Mouse (Mus musculus): ENCODE results near the gene Rabgap1l.

The Rabgap1l gene

DNA sequence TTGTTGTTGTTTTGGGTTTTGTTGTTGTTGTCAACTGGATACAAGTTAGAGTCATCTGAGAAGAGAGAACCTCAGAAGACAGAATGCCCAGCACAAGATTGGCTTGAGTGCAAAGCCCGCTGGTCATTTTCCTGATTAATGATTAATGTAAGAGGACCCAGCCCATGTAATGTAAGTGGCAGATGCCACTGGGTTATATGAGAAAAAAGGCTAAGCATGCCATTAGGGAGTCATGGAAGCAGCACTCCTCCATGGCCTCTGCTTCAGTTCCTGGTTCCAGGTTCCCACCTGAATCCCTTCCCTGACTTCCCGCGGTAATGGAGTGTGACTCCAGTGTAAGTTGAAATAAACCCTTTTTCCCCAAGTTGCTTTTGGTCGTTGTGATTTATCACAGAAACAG lies 480.4 kb downstream of the Rabgap1l start:
- DNase-seq (ENCODE audit: low spot score in 2 of 2), result no peak

DNA sequence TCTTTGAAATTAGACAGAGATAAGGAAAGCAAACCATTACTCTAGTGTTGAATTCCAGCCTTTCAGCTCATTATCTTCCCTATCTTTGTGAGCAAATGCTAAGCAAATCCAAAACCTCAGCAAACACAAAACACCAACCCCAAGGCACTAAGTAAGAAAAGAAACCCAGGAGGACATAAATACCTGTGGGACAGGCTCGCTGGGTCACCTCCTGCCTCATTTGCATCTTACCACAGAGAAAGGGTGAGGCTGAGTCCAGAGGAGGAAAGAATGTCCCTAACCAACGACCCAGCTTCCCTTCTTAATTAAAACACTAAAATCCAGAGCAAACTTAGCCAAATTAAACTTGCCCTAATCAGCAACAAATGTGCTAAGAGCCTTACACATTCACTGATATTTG lies 481.1 kb downstream of the Rabgap1l start:
- no peak for DNase-seq (ENCODE audit: low spot score in 2 of 2)

GRCm38 (mm10) chr1:160309951-160310350 lies 483.1 kb downstream of the Rabgap1l start:
- no peak for DNase-seq (ENCODE audit: low spot score in 2 of 2)

GRCm38 (mm10) chr1:160308996-160309395 lies 484.0 kb downstream of the Rabgap1l start:
- DNase-seq (ENCODE audit: low spot score in 2 of 2), result no peak

DNA sequence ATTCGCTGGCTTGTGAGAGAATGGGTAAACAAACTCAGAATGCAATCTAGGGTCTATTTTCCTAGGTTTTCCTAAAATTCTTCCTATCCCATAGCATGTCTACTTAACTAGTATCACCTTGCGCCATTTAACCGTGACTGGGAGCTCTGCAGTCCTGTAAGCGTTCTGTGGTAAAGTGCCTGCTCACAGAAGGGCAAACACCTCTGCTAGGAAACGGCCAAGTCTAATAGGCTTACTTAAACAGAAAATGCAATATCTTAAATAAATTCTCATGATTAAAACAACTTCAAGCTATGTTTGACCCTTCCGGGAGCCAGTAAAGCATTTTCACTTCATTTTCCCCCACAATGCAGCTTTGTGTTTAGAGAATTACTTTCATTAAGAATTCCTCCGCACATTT lies 484.5 kb downstream of the Rabgap1l start:
- no peak for DNase-seq (ENCODE audit: low spot score in 2 of 2)

GRCm38 (mm10) chr1:160306866-160307616 lies 486.0 kb downstream of the Rabgap1l start:
- DNase-seq (ENCODE audit: low spot score in 2 of 2), result no peak

GRCm38 (mm10) chr1:160306336-160306735 lies 486.7 kb downstream of the Rabgap1l start:
- DNase-seq (ENCODE audit: low spot score in 2 of 2), result no peak

DNA sequence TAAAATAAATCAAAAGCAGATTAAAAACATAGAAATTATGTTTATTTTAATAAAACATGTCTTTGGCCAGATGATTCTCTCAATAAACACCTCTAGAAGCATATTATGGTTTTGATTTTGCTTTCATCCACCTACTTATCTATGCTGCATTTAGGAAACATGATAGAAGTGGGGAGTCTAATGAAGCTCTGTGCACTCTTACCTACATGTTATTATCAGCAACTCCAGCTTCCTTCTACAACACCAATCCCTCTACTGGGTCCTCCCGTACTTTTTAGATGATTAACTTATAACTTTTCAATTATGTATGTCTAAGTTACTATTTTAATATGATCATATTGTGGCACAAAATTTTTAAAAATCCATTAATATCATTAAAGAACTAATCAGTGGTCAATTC lies 487.2 kb downstream of the Rabgap1l start:
- no peak for DNase-seq (ENCODE audit: low spot score in 2 of 2)

DNA sequence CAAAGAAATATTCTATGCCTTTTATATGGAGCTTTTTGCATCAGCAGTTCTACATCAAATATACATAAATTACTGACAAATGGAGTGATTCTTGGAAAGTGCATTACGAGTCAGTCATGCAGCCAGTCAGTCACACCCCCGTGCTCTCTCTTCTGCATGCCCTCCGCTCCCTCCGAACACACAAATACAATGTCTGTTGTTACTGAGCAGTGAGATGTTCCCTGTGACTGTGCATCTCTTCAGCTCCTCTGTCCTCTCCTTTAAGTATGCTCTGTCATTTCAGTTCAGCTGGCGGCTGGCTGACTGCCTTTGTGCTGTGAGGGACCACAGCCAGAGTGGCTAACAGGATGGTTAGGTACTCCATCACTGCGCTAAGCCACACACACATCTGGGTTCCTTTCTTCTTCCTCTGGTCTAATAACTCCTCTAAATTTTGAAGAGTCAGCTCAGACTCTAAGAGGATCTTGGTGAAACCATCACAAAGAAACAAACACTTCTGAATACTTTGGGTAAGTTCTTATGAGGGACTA lies 488.0 kb downstream of the Rabgap1l start:
- DNase-seq (ENCODE audit: low spot score in 2 of 2), result no peak

GRCm38 (mm10) chr1:160302268-160302667 lies 490.7 kb downstream of the Rabgap1l start:
- no peak for DNase-seq (ENCODE audit: low spot score in 2 of 2)

- DNase-seq (ENCODE audit: low spot score in 2 of 2), result no peak
These were observed 491.9 kb downstream of the Rabgap1l start for GRCm38 (mm10) chr1:160301156-160301555.

DNA sequence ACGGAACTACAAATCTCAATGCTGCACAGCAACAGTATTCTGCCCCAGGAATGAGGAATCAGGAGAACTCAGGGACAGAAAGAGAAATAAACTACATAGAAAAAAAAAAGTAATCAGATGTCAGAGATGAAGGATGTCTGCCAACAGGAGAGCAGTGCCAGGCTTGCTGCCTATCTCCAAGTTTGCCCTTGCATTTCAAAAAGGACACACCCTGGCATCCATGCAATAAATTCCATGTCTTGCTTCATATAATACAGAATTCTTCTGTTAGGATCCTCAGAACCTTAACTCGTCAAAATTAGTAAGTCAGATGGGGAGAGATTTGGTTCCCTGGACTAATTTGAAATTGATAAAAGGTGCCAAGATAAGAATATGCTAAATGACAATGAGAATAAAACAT lies 492.3 kb downstream of the Rabgap1l start:
- no peak for DNase-seq (ENCODE audit: low spot score in 2 of 2)

- DNase-seq (ENCODE audit: low spot score in 2 of 2), result no peak
These were observed 493.0 kb downstream of the Rabgap1l start for GRCm38 (mm10) chr1:160299979-160300378.

DNA sequence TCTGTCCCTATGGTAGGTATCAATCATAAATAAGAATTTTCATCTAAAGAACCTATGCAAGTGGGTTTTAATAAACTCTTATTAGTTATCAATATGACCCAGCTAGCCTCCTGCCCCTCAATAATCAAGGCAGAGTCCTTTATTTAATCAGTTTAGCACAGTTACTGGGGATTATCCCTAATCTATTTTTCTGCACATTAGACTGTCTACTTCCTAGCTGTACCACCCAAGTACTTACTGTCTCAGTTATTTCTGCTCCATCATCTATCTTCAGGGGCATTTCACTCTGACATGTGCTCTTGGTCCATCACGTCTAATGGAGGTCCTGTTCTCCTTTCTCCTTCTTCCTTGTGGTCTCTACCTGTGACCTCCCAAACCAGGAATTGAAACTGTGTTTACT lies 494.1 kb downstream of the Rabgap1l start:
- DNase-seq (ENCODE audit: low spot score in 2 of 2), result no peak

GRCm38 (mm10) chr1:160297701-160298100 lies 495.3 kb downstream of the Rabgap1l start:
- no peak for DNase-seq (ENCODE audit: low spot score in 2 of 2)

DNA sequence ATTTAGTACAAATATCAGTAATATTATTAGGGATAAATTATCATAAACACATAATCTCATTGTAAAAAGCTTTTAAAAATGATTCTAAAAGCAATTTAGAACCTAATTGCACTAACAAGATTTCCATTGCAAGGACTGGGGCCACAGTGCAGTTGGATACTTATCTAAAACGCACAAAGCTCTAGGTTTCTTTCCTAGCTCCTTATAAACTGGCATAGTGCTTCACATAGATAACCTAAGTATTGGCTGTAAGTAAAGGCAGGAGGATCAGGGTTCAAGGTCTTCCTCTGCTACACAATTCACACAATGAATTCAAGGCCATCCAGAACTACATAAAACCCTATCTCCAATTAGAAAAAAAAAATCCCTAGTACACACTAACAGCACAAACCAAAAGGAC lies 497.7 kb downstream of the Rabgap1l start:
- DNase-seq (ENCODE audit: low spot score in 2 of 2), result no peak

DNA sequence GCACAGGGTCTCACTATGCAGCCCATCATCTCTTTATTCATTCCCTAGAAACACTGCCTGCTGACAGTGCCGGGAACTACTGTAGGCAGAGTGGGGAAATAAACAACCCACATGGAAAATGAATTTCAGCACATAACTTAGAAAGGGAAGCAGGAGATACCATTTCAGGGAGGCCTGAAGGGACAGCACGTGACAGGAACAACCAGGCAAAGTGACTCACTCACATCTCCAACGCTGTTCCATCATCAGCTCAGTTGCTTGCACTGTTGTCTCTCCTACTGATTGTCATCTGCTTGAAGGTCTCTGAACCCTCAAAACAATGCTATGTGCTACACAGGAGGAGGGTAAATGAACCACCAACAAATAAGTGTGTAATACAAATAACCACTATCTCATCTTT lies 499.5 kb downstream of the Rabgap1l start:
- DNase-seq (ENCODE audit: low spot score in 2 of 2), result no peak

DNA sequence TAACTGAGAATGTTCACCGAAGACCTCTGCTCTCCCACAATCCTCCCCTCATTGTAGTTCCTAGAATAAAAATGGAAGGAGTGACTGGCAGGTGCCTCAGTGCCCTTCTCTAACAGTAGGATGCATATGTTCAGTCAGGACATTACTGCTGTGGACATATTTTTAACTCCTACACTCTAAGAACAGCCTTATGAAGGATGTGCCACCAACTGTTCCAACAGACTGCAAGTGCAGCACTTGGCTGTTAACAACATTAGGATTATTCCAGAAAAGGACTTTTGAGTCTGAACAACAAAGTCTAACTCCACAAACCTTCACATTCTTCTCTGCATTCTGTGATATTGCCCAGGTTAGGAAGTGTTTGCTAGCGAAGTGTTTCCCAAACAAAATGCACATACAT lies 501.0 kb downstream of the Rabgap1l start:
- no peak for DNase-seq (ENCODE audit: low spot score in 2 of 2)

DNA sequence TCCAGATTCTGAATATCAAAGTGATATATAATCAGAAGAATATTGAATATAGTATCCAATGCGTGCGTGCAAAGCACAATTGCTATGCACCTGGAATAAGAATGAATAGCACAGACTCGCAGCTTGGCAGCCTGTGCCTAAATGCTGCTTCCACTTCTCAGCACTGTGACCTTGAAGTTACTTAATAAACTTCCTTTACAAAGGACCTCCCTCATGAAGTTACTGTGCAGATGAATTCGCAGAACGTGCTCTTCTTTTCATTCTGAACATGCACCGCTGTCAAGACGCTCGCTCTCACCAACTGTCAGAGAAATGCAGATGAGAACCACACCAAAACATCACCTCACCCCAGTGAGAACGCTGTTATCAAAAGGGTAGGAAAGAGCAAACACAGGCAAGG lies 502.8 kb downstream of the Rabgap1l start:
- DNase-seq (ENCODE audit: low spot score in 2 of 2), result no peak

GRCm38 (mm10) chr1:160287058-160287645 lies 505.9 kb downstream of the Rabgap1l start:
- no peak for DNase-seq (ENCODE audit: low spot score in 2 of 2)

DNA sequence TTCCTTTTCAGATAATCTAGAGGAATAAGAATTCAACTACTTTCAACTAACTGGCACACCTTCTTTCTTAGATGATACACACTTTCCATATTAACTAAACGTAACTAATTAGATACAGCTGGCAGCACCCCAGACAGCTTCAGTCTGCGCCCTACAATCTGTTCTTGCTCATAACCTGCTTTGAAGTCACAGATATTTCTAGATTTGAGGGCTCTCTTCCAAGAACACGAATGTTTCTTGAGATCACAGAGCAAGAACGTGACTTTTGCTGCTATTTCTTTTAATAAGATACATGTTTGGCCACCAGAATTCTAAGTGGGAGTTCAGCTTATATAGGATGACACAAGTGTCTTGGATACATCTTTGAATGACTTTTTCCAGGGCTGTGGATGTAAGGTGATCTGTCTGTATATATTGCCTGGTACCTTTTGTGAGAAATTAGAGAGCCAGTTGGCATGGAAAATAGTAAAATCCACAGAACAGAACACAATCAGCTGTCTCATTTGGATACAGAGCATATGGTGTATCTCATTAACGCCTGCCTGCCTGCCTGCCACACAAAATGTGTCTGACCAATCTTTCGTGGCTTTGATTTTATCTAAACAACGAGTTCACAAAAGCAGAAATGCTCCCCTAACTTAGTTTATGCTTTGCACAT lies 506.5 kb downstream of the Rabgap1l start:
- no peak for DNase-seq (ENCODE audit: low spot score in 2 of 2)

DNA sequence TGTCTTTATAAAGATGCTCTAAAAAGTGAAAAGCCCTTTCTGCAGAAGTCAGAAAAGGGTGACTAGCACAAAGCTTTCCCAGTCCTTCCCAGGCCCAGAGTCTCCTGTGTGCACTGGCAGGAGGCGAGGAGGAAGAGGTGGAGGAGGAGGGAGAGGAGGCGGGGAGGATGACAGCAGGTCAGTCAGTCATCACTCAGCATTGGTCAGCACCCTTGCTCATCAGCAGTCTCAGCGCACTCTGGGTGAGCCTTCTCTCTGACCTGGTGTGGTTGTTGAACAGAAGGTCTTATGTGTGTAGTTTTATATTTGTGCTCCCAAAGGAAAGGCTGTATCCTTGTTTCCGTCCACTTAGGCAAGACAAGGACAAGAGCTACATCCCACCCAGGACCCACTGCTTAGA lies 508.8 kb downstream of the Rabgap1l start:
- no peak for DNase-seq (ENCODE audit: low spot score in 2 of 2)
